9 mouse cellular contexts compared by ENCODE assay signal in genomic region chr11:95105274-95105874, GRCm38 (mm10). TPM values are rescaled to one million over a fixed set of nuclear protein-coding genes. Genes with fewer than 3 reads are reported as not detected.
A peak's percentile ranks its signal among the peaks of the same experiment; 100 is the strongest.
DNase-seq lines count a peak whose midpoint lies in the region; ATAC-seq and TF ChIP-seq lines count a peak whose summit lies in the region.
"Had no signal": no experiment of that assay in that cellular context is flagged by ENCODE, and none has a peak within 500 bp of the region (broad histone marks: within the 10 kb centered on the region; RNA-seq: fewer than 3 reads in every experiment).

No protein-coding gene starts in this region.

- 0 out of 2 replicates have a peak, but pooled peaks cover 4% of the 10 kb centered on the region for H3K4me1 ChIP-seq in hindbrain, postnatal 0 days (ENCODE audit: insufficient read depth, low read length)

- H3K4me3 ChIP-seq in hindbrain, postnatal 0 days (ENCODE audit: low read length): no peak overlapping the region
- H3K4me3 ChIP-seq: erythroblast, embryonic 14.5 days had no signal

- ATAC-seq in hindbrain, postnatal 0 days: no peak; the same call in 1 of the 2 replicates

- H3K4me2 ChIP-seq in hindbrain, postnatal 0 days (ENCODE audit: low read depth, low read length): peak overlapping the region; percentile 24

- H3K27me3 ChIP-seq in hindbrain, postnatal 0 days (ENCODE audit: insufficient read depth, low read length): no peaks in the 10 kb centered on the region

- H3K9me3 ChIP-seq in hindbrain, postnatal 0 days (ENCODE audit: low read length): no peaks in the 10 kb centered on the region

- DNase-seq in adrenal gland, adult 2 months: peak; percentile 73
- no peak for DNase-seq in adrenal gland, adult 18-20 months (ENCODE audit: low spot score in 2 of 2)
- DNase-seq in embryo, embryonic 10.5 days (ENCODE audit: low spot score): peak; percentile 57
- DNase-seq in hindbrain, postnatal 0 days (ENCODE audit: low spot score): peak; percentile 13
- peak; percentile 63 for DNase-seq in lung, postnatal 10 days
- no peak for DNase-seq in right cerebral cortex, adult 18-20 months
- no peak for DNase-seq in gastrocnemius, adult 18-20 months (ENCODE audit: low spot score)
- no peak for DNase-seq in spleen, postnatal 4 days (ENCODE audit: low spot score in 2 of 2)

- no peak overlapping the region for H3K9ac ChIP-seq in hindbrain, postnatal 0 days (replicated peaks; ENCODE audit: low read length)

- no peak for TF ChIP-seq CTCF in hindbrain, postnatal 0 days (IDR thresholded peaks at IDR 0.05; ENCODE audit: low read depth)

- H3K36me3 ChIP-seq in hindbrain, postnatal 0 days (ENCODE audit: insufficient read depth, low read length): no peaks in the 10 kb centered on the region

- WGBS in hindbrain, postnatal 0 days: 5% methylated on average over 25 of the region's 25 CpGs

- no peak overlapping the region for H3K27ac ChIP-seq in hindbrain, postnatal 0 days

RNA-seq across cellular contexts. Expression of gene Dlx3, which starts 14.5 kb away (rescaled TPM):
- total RNA-seq in adrenal gland, adult 2 months (2021): under 1 TPM in 1 of 2 experiments, not detected in 1; 0.10 TPM
- 0.03 and 0.07 TPM in 2 replicates for polyA plus RNA-seq in adrenal gland, adult 2 months (2012; rRNA removed)
- not detected for total RNA-seq in adrenal gland, adult 18-20 months (2021)
- total RNA-seq in hindbrain, postnatal 0 days (2014; rRNA removed): 0.18 and 0.37 TPM in 2 replicates
- polyA plus RNA-seq in hindbrain, postnatal 0 days (2015; fragmentation: Nextera tagmentation; extraction: Ambion mirVana): 0.23 and 0.28 TPM in 2 replicates
- total RNA-seq in gastrocnemius, adult 18-20 months (2021): not detected
- polyA plus RNA-seq: erythroblast, embryonic 14.5 days had no signal

RNA-seq across cellular contexts. Expression of gene Itga3, which starts 28.8 kb away (rescaled TPM):
- total RNA-seq in adrenal gland, adult 2 months (2021): 10 to 100 TPM; 37.8 to 54.0 TPM
- 47.2 and 49.0 TPM in 2 replicates for polyA plus RNA-seq in adrenal gland, adult 2 months (2012; rRNA removed)
- 10 to 100 TPM; 33.9 to 44.6 TPM for total RNA-seq in adrenal gland, adult 18-20 months (2021)
- total RNA-seq in hindbrain, postnatal 0 days (2014; rRNA removed): 55.4 and 68.8 TPM in 2 replicates
- polyA plus RNA-seq in hindbrain, postnatal 0 days (2015; fragmentation: Nextera tagmentation; extraction: Ambion mirVana): 13.2 and 14.4 TPM in 2 replicates
- 1 to 10 TPM; 4.7 to 5.0 TPM for total RNA-seq in gastrocnemius, adult 18-20 months (2021)

RNA-seq across cellular contexts. Expression of gene Dlx4, which starts 40.7 kb away (rescaled TPM):
- under 1 TPM in 1 of 2 experiments, not detected in 1; 0.21 TPM for total RNA-seq in adrenal gland, adult 2 months (2021)
- 0.17 and 0.25 TPM in 2 replicates for polyA plus RNA-seq in adrenal gland, adult 2 months (2012; rRNA removed)
- not detected for total RNA-seq in adrenal gland, adult 18-20 months (2021)
- total RNA-seq in hindbrain, postnatal 0 days (2014; rRNA removed): 0.52 and 0.68 TPM in 2 replicates
- 0.29 and 0.43 TPM in 2 replicates for polyA plus RNA-seq in hindbrain, postnatal 0 days (2015; fragmentation: Nextera tagmentation; extraction: Ambion mirVana)
- total RNA-seq in gastrocnemius, adult 18-20 months (2021): not detected
- polyA plus RNA-seq: erythroblast, embryonic 14.5 days had no signal

Comparison
In these comparisons a context has a peak if more than half of its experiments do, and no peak if none do; other contexts are left out.
1. DNase-seq: peak in adrenal gland, adult 2 months (single experiment), embryo, embryonic 10.5 days (single experiment), hindbrain, postnatal 0 days (single experiment) and lung, postnatal 10 days (single experiment); none in adrenal gland, adult 18-20 months (0 of 2), right cerebral cortex, adult 18-20 months (single experiment), gastrocnemius, adult 18-20 months (single experiment) and spleen, postnatal 4 days (0 of 2).